Mouse (Mus musculus) lung, postnatal 4 days (tissue): ENCODE data around the gene Zkscan7.

Experiments used
- DNase-seq, 2 experiments: peaks; one replicate each; pipeline ENCODE4 v3.0.0; 2021

The Zkscan7 gene

DNA sequence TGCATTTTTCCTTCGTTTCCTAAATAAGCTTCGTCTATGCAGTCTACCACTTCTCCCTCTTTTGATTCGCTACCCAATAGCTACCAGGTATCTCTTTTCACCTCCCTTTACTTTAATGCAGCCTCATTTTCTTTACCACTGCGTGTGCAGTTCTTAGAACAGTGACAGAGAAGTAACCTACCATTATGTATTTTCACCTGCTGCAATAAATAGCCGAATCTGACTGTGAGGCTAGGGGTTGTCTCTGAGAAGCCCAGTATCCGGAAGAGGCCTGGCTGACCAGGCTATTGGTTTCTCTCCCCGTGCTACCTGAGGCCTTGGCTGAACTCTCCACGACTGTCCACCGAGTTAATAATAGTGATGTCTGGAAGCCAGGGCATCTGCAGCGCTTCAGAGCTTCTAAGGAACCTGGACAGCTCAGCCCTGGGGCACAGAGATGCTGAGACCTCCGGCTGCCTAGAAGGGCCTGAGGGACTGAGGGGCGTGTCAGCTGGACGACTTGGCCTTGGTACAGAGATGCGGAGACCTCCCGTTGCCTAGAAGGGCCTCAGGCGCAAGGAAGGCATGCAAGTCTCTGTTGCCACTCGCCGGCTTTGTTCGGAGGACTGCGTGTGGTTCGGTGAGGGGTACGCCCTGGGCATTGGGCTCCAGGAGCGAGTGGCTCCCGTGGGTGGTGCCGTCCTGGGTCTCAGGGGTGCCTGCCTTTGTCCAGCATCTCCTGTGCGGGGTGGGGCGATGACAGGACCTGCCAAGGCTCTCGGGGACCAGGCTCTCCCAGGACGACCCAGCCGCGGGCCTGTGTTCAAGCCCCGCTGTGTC, 17.4 kb downstream of the Zkscan7 start:
- peak; percentile 74 to 80 for DNase-seq

DNA sequence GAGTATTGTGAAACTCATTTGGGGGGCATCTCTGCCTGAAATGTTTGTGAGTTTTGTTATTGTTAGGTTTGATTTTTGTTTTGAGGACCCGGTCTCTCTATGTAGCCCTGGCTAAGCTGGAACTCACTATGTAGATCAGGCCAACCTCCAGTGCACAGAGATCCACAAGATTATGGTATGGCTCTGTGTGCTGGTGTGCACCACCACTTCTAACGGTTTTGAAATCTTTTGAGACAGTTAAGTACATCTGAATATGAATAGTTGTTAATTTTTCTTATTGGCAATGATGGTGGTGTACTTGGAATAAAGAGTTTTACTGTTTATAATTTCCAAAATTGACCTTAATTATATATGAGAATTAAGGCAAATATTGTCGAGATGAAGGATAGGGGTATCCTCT, 37.0 kb downstream of the Zkscan7 start:
- DNase-seq: no peak

DNA sequence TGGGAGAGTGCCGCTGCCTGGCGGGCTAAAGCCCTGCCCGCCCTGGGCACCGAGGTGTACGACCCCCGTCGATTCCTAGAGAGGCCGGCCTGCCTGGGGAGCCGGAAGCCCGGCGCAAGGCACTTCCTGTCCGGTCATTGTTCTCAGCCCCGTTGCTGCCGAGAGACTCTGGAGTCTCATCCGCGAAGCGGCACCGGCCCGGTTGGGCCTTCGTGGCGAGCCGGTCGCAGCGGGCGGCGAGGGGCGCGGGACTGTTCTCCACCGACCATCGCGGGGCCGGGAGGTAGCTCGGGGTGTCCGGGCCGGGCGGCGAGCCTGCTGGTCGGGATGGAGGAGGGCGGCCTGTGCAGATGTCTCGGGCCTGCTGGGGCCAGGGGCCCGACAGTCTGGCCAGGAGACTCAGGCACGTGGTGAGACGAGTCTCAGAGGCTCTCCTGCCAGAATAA, 37.5 kb downstream of the Zkscan7 start, which contains the start of gene Zfp105:
Gene Zfp105 (plus strand): TSS at position 137 of the 446 bp plus-strand sequence.
- peak; percentile 83 to 87 for DNase-seq

GRCm38 (mm10) chr9:122928915-122929314, 43.4 kb downstream of the Zkscan7 start:
- DNase-seq: no peak
